ENCODE assay signal across 10 mouse cellular contexts in genomic region chr14:122079428-122079827, GRCm38 (mm10). TPM values are rescaled to one million over a fixed set of nuclear protein-coding genes. Genes with fewer than 3 reads are reported as not detected.
DNase-seq lines count a peak whose midpoint lies in the region; ATAC-seq and TF ChIP-seq lines count a peak whose summit lies in the region.
"Had no signal": no experiment of that assay in that cellular context is flagged by ENCODE, and none has a peak within 500 bp of the region (broad histone marks: within the 10 kb centered on the region; RNA-seq: fewer than 3 reads in every experiment).

No protein-coding gene starts in this region.

- TF ChIP-seq POLR2A in kidney, adult 2 months (IDR thresholded peaks at IDR 0.05; ENCODE audit: low read depth, low read length): no peak
- TF ChIP-seq POLR2A in cerebellum, adult 2 months (IDR thresholded peaks at IDR 0.05; ENCODE audit: borderline replicate concordance, insufficient read depth, low read length): no peak

- TF ChIP-seq EP300 in liver, postnatal 0 days (IDR thresholded peaks at IDR 0.05; ENCODE audit: low read depth): no peak

- peak; percentile 68 for TF ChIP-seq CTCF in kidney, adult 2 months (conservative IDR thresholded peaks at IDR 0.05; ENCODE audit: insufficient read depth, insufficient read length, low read depth, low read length)
- TF ChIP-seq CTCF in cerebellum, adult 2 months (IDR thresholded peaks at IDR 0.05; ENCODE audit: borderline replicate concordance, insufficient read depth, low read depth, low read length): peak; percentile 53; the same call in 1 of the 2 replicates
- TF ChIP-seq CTCF in liver, postnatal 0 days (IDR thresholded peaks at IDR 0.05; ENCODE audit: low read depth): peak; percentile 79

- H3K27ac ChIP-seq in kidney, adult 2 months (ENCODE audit: insufficient read depth, low read depth, low read length): no peak overlapping the region
- no peak overlapping the region for H3K27ac ChIP-seq in kidney, embryonic 15.5 days
- no peak overlapping the region for H3K27ac ChIP-seq in cerebellum, adult 2 months (ENCODE audit: insufficient read depth, low read length)
- no peak overlapping the region for H3K27ac ChIP-seq in liver, postnatal 0 days (ENCODE audit: low read depth)

- no peaks in the 10 kb centered on the region for H3K9me3 ChIP-seq in kidney, embryonic 15.5 days (replicated peaks)
- no peaks in the 10 kb centered on the region for H3K9me3 ChIP-seq in liver, postnatal 0 days (ENCODE audit: low read length)

- peak; percentile 68 for DNase-seq in kidney, adult 2 months
- DNase-seq in MN1 (ENCODE audit: low spot score): peak; percentile 13
- peak; percentile 18 to 48 for DNase-seq in cerebellum, adult 2 months
- DNase-seq in heart, postnatal 14 days: peak; percentile 54 to 67
- DNase-seq in liver, postnatal 0 days: peak; percentile 81
- peak; percentile 64 to 88 for DNase-seq in spleen, postnatal 10 days (ENCODE audit: low spot score in 2 of 2)
- DNase-seq in yolk sac, embryonic 10.5 days (ENCODE audit: low spot score): no peak

- H3K4me2 ChIP-seq in kidney, embryonic 15.5 days: no peak overlapping the region
- H3K4me2 ChIP-seq in liver, postnatal 0 days (ENCODE audit: low read depth, low read length): no peak overlapping the region

- no peak for ATAC-seq in kidney, embryonic 15.5 days (replicated peaks; ENCODE audit: low FRiP score)
- no peak for ATAC-seq in liver, postnatal 0 days

- H3K27me3 ChIP-seq in kidney, adult 2 months (replicated peaks; ENCODE audit: control insufficient read depth, insufficient read depth, low read length): no peaks in the 10 kb centered on the region
- no peaks in the 10 kb centered on the region for H3K27me3 ChIP-seq in kidney, embryonic 15.5 days
- H3K27me3 ChIP-seq in cerebellum, adult 2 months (ENCODE audit: control insufficient read depth, insufficient read depth, low read length): no peaks in the 10 kb centered on the region
- no peaks in the 10 kb centered on the region for H3K27me3 ChIP-seq in liver, postnatal 0 days (ENCODE audit: insufficient read depth, low read length)

- no peak overlapping the region for H3K4me3 ChIP-seq in kidney, adult 2 months (ENCODE audit: insufficient read depth, low read depth, low read length)
- no peak overlapping the region for H3K4me3 ChIP-seq in kidney, embryonic 15.5 days (replicated peaks)
- no peak overlapping the region for H3K4me3 ChIP-seq in cerebellum, adult 2 months (replicated peaks; ENCODE audit: insufficient read depth, low read depth, low read length)
- H3K4me3 ChIP-seq in liver, postnatal 0 days (ENCODE audit: low read depth, low read length): no peak overlapping the region
- H3K4me3 ChIP-seq: erythroblast, embryonic 14.5 days had no signal

- intact Hi-C loops in heart, postnatal 14 days (cut with DNase I): no loop called here

- peaks cover 7% of the 10 kb centered on the region; the same call in 1 of the 2 replicates for H3K4me1 ChIP-seq in kidney, adult 2 months (ENCODE audit: control insufficient read depth, insufficient read depth, low read length)
- no peaks in the 10 kb centered on the region for H3K4me1 ChIP-seq in kidney, embryonic 15.5 days
- H3K4me1 ChIP-seq in cerebellum, adult 2 months (ENCODE audit: control insufficient read depth, insufficient read depth, low read length): no peaks in the 10 kb centered on the region
- no peaks in the 10 kb centered on the region for H3K4me1 ChIP-seq in liver, postnatal 0 days (ENCODE audit: insufficient read depth)

- H3K36me3 ChIP-seq in kidney, adult 2 months (ENCODE audit: control insufficient read depth, insufficient read depth, low read length): no peaks in the 10 kb centered on the region
- H3K36me3 ChIP-seq in kidney, embryonic 15.5 days: no peaks in the 10 kb centered on the region
- no peaks in the 10 kb centered on the region for H3K36me3 ChIP-seq in liver, postnatal 0 days (replicated peaks; ENCODE audit: insufficient read depth, low read length)

- 43% methylated on average over 6 of the region's 6 CpGs for WGBS in kidney, adult 2 months
- WGBS in kidney, embryonic 15.5 days: 52% methylated on average over 6 of the region's 6 CpGs
- WGBS in cerebellum, adult 2 months: 46% methylated on average over 6 of the region's 6 CpGs
- WGBS in liver, postnatal 0 days (ENCODE audit: insufficient replicate concordance): 42% methylated on average over 6 of the region's 6 CpGs

- H3K9ac ChIP-seq in kidney, embryonic 15.5 days: no peak overlapping the region
- no peak overlapping the region for H3K9ac ChIP-seq in liver, postnatal 0 days (replicated peaks)

RNA-seq across cellular contexts. Expression of gene Tm9sf2, which starts 27.4 kb away (rescaled TPM):
- 136 and 197 TPM in 2 replicates for polyA plus RNA-seq in kidney, adult 2 months (2012; rRNA removed)
- polyA plus RNA-seq in kidney, embryonic 15.5 days (2015; fragmentation: Nextera tagmentation; extraction: Ambion mirVana): 180 and 192 TPM in 2 replicates
- polyA plus RNA-seq in cerebellum, adult 2 months (2012; rRNA removed): 81.4 and 90.7 TPM in 2 replicates
- 100 to 1,000 TPM; 111 to 112 TPM for total RNA-seq in heart, postnatal 14 days (2021)
- polyA plus RNA-seq in liver, postnatal 0 days (2015; fragmentation: Nextera tagmentation; extraction: Ambion mirVana): 99.3 and 107 TPM in 2 replicates

RNA-seq across cellular contexts. Expression of gene Timm8a2, which starts 45.0 kb away (rescaled TPM):
- 0.18 TPM in 1 of 2 replicates, not detected in the other for polyA plus RNA-seq in kidney, adult 2 months (2012; rRNA removed)
- not detected in 2 replicates for polyA plus RNA-seq in kidney, embryonic 15.5 days (2015; fragmentation: Nextera tagmentation; extraction: Ambion mirVana)
- 0.28 and 0.29 TPM in 2 replicates for polyA plus RNA-seq in cerebellum, adult 2 months (2012; rRNA removed)
- not detected for total RNA-seq in heart, postnatal 14 days (2021)
- polyA plus RNA-seq in liver, postnatal 0 days (2015; fragmentation: Nextera tagmentation; extraction: Ambion mirVana): not detected in 2 replicates
- polyA plus RNA-seq: erythroblast, embryonic 14.5 days; lung, embryonic 16.5 days had no signal
